Mouse (Mus musculus) cerebellum, adult 2 months (tissue): ENCODE results near the gene Katnb1.

Experiments used
- CTCF ChIP-seq: fragments of 200-500 bp; IDR thresholded peaks from 2 replicates; pipeline ENCODE4 v1.5.1; 2011; ENCODE audit warnings: low read depth, mild to moderate bottlenecking, control low read depth, low read length, moderate library complexity, borderline replicate concordance; ENCODE audit not compliant: insufficient read depth
- POLR2A ChIP-seq: fragments of 200-500 bp; IDR thresholded peaks from 2 replicates; pipeline ENCODE4 v1.6.1; 2011; ENCODE audit warnings: low read length, control low read depth, borderline replicate concordance; ENCODE audit not compliant: insufficient read depth

DNA sequence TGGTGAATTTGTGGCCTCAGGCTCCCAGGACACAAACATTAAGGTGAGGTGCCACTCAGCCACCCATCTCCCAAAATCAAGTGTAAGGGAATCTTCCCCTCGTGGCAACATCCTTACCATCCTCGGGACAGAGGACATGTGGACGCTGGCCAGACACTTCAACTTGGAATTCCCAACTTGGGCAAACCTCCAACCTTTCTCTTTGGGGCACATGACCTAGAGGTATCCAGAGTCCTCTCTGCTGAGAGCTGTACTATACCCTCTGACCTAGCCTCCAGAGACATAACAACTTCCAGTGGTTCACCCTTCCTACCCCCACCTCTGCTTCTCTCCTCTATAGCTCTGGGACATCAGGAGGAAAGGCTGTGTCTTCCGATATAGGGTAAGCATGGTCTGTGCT is 12.6 kb downstream of the Katnb1 start:
- TF ChIP-seq POLR2A: no peak
- TF ChIP-seq CTCF: no peak
